Mouse (Mus musculus): ENCODE measurements at regions not wholly inside any gene's neighbourhood (a gene's known extent, or its start where the extent isn't known, plus 50 kb on each side); places are given as distances from the start of the nearest gene placed in this dataset.
"Not testable (repeated sequence)": the region's sequence is repeated elsewhere in the genome, so short reads cannot be mapped to it uniquely, and the experiment has no call there.

DNA sequence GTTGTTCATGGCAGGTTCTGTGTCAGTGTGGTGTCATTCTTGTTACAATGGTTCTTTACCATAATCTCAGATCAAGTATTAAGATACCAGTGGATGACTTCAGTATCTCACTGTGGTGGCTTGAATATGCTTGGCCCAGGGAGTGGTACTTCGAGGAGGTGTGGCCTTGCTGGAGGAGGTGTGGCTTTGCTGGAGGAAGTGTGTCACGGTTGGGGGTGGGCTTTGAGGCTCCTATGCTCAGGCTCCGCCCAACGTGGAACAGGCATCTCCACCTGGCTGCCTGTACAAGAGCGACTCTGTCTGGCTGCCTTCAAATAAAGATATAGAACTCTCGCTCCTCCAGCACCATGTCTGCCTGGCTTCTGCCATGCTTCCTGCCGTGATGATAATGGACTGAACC is 63.6 kb downstream of the Cd2 start:
- H3K9ac ChIP-seq (replicated peaks; ENCODE audit: low read length): no peak overlapping the region
- no peaks in the 10 kb centered on the region for H3K4me1 ChIP-seq (ENCODE audit: control insufficient read depth, insufficient read depth, low read length)
- H3K9me3 ChIP-seq (ENCODE audit: control insufficient read depth, low read length): no peaks in the 10 kb centered on the region
- no peak; the same call in 1 of the 2 replicates for ATAC-seq (ENCODE audit: low FRiP score, low TSS enrichment)
- H3K27ac ChIP-seq (replicated peaks; ENCODE audit: low read depth, low read length): no peak overlapping the region
- H3K4me3 ChIP-seq (replicated peaks; ENCODE audit: low read depth, low read length): no peak overlapping the region
- H3K36me3 ChIP-seq (ENCODE audit: control insufficient read depth, insufficient read depth, low read length): no peaks in the 10 kb centered on the region
- no peak overlapping the region for H3K4me2 ChIP-seq (ENCODE audit: low read length)
- DNase-seq: no peak
- H3K27me3 ChIP-seq (ENCODE audit: control insufficient read depth, insufficient read depth, low read length): no peaks in the 10 kb centered on the region
- WGBS: 85% methylated on average over 7 of the region's 7 CpGs

DNA sequence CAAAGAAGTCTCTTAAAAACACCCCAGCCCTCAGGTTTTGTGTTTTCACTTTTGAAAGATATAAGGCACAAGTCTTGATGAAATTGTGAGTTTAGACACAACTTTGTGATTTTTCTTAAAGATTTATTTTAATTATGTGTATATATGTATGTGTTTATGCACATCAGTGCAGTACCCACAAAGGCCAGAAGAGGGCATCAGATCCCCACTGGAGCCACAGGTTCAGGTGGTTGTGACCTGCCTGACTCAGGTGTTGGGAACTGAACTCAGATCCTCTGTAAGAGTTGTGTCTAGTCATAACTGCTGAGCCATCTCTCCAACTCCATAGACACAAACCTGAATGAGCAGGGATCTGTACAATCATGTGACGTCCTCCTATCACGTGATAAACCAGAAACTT is 67.8 kb downstream of the Cd2 start:
- 92% methylated on average over 2 of the region's 2 CpGs for WGBS
- no peak overlapping the region for H3K4me3 ChIP-seq (replicated peaks; ENCODE audit: low read depth, low read length)
- no peak overlapping the region for H3K4me2 ChIP-seq (ENCODE audit: low read length)
- H3K27me3 ChIP-seq (ENCODE audit: control insufficient read depth, insufficient read depth, low read length): no peaks in the 10 kb centered on the region
- no peaks in the 10 kb centered on the region for H3K4me1 ChIP-seq (ENCODE audit: control insufficient read depth, insufficient read depth, low read length)
- H3K9me3 ChIP-seq (ENCODE audit: control insufficient read depth, low read length): no peaks in the 10 kb centered on the region
- no peak for DNase-seq
- H3K36me3 ChIP-seq (ENCODE audit: control insufficient read depth, insufficient read depth, low read length): no peaks in the 10 kb centered on the region
- no peak overlapping the region for H3K9ac ChIP-seq (replicated peaks; ENCODE audit: low read length)
- no peak overlapping the region for H3K27ac ChIP-seq (replicated peaks; ENCODE audit: low read depth, low read length)
- ATAC-seq (ENCODE audit: low FRiP score, low TSS enrichment): no peak

DNA sequence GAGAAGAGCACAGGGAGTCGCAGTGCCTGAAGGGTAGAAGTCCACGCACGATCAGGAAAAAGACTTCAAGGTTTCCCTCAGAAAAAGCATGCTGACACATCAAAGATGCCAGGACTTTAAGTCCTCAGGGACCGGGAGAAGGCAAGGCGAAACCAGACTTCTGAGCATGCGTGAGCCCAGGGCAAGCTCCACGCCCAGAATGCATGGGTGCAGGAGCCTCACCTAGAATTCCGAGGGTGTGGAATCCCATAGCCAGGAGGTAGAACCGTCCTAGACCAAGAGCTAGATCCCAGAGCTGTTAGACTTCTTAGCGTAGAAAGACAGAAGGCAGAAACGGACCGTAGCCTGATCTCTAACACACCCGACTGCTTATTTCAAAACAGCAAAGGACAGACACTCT is 71.0 kb downstream of the Cd2 start:
- Histone ChIP-seq H3K4me1 (ENCODE audit: control insufficient read depth, insufficient read depth, low read length) (peaks cover 19% of the 10 kb centered on the region), H3K4me3 (replicated peaks; ENCODE audit: low read depth, low read length) (no peak overlapping the region), H3K4me2 (ENCODE audit: low read length) (no peak overlapping the region), H3K36me3 (ENCODE audit: control insufficient read depth, insufficient read depth, low read length) (no peaks in the 10 kb centered on the region), H3K9me3 (ENCODE audit: control insufficient read depth, low read length) (no peaks in the 10 kb centered on the region), H3K27ac (replicated peaks; ENCODE audit: low read depth, low read length) (no peak overlapping the region), H3K27me3 (ENCODE audit: control insufficient read depth, insufficient read depth, low read length) (no peaks in the 10 kb centered on the region), H3K9ac (replicated peaks; ENCODE audit: low read length) (no peak overlapping the region)
- ATAC-seq (ENCODE audit: low FRiP score, low TSS enrichment) (no peak), DNase-seq (no peak)
- WGBS: 82% methylated on average over 13 of the region's 13 CpGs

- no peaks in the 10 kb centered on the region for H3K9me3 ChIP-seq (ENCODE audit: control insufficient read depth, low read length)
These were observed 74.6 kb downstream of the Cd2 start for GRCm38 (mm10) chr3:101213212-101213562.

GRCm38 (mm10) chr3:101212403-101213211 is 75.1 kb downstream of the Cd2 start:
- Histone ChIP-seq H3K4me1 (ENCODE audit: control insufficient read depth, insufficient read depth, low read length) (peaks cover 22% of the 10 kb centered on the region), H3K9ac (replicated peaks; ENCODE audit: low read length) (0 out of 2 replicates have a peak overlapping the region, but pooled peaks have one; percentile 37), H3K4me2 (ENCODE audit: low read length) (no peak overlapping the region), H3K4me3 (replicated peaks; ENCODE audit: low read depth, low read length) (no peak overlapping the region), H3K27ac (replicated peaks; ENCODE audit: low read depth, low read length) (peak overlapping the region; percentile 77), H3K9me3 (ENCODE audit: control insufficient read depth, low read length) (no peaks in the 10 kb centered on the region), H3K27me3 (ENCODE audit: control insufficient read depth, insufficient read depth, low read length) (no peaks in the 10 kb centered on the region), H3K36me3 (ENCODE audit: control insufficient read depth, insufficient read depth, low read length) (no peaks in the 10 kb centered on the region)
- 1% methylated on average over 12 of the region's 12 CpGs for WGBS
- ATAC-seq (ENCODE audit: low FRiP score, low TSS enrichment): peak; percentile 79
- DNase-seq: peak; percentile 64

More at GRCm38 (mm10) chr3:101213212-101213562, 74.6 kb downstream of the Cd2 start:
- Histone ChIP-seq H3K27me3 (ENCODE audit: control insufficient read depth, insufficient read depth, low read length) (no peaks in the 10 kb centered on the region), H3K9ac (replicated peaks; ENCODE audit: low read length) (no peak overlapping the region), H3K4me3 (replicated peaks; ENCODE audit: low read depth, low read length) (no peak overlapping the region), H3K4me1 (ENCODE audit: control insufficient read depth, insufficient read depth, low read length) (peaks cover 22% of the 10 kb centered on the region), H3K36me3 (ENCODE audit: control insufficient read depth, insufficient read depth, low read length) (no peaks in the 10 kb centered on the region), H3K27ac (replicated peaks; ENCODE audit: low read depth, low read length) (peak overlapping the region; percentile 77), H3K4me2 (ENCODE audit: low read length) (no peak overlapping the region)
- DNase-seq: no peak
- ATAC-seq (ENCODE audit: low FRiP score, low TSS enrichment): 0 out of 2 replicates have a peak, but pooled peaks have one; percentile 16
- WGBS: 53% methylated on average over 4 of the region's 4 CpGs

DNA sequence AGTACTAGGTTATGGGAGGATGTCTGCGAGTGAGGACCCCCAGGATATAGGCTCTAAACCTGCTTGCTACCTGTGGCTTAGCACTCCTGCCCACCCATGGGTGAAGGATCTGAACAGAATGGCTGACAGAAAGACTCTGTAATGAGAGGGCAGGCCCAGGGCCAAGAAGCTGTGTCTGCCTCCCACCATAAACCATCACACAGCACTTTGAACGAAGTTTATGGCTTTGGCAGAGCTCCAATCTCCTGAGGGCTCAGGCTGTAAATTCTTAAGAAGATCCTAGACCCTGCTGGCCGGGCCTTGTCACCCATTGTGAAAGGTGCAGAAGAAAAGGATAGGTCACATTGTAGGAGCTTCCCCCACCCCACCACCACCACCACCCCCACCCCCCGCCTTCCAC is 75.8 kb downstream of the Cd2 start:
- Histone ChIP-seq H3K27ac (replicated peaks; ENCODE audit: low read depth, low read length) (peak overlapping the region; percentile 77), H3K9ac (replicated peaks; ENCODE audit: low read length) (no peak overlapping the region), H3K9me3 (ENCODE audit: control insufficient read depth, low read length) (no peaks in the 10 kb centered on the region), H3K4me2 (ENCODE audit: low read length) (no peak overlapping the region), H3K36me3 (ENCODE audit: control insufficient read depth, insufficient read depth, low read length) (no peaks in the 10 kb centered on the region), H3K27me3 (ENCODE audit: control insufficient read depth, insufficient read depth, low read length) (no peaks in the 10 kb centered on the region), H3K4me1 (ENCODE audit: control insufficient read depth, insufficient read depth, low read length) (peaks cover 22% of the 10 kb centered on the region), H3K4me3 (replicated peaks; ENCODE audit: low read depth, low read length) (no peak overlapping the region)
- ATAC-seq (ENCODE audit: low FRiP score, low TSS enrichment) (no peak), DNase-seq (peak; percentile 58)
- WGBS: 58% methylated on average over 4 of the region's 4 CpGs

DNA sequence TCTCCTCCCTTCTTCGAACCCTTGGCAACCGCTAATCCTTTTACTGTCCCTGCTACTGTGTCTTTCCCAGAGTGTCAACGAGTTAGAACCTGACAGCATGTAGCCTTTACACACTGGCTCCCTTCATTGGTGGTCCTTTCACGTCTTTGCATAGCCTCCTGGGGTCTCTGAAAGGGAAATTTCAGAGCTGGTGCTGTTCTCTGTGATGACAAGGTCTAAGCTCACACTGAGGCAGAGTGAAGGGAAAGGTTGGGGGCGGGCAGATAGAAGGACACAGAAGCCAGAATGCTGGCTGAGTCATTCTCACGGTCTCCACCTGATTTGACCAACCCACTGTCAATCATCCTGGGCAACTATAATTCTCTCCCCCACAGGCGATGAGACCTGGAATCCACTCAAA is 78.2 kb downstream of the Cd2 start:
- no peak overlapping the region for H3K27ac ChIP-seq (replicated peaks; ENCODE audit: low read depth, low read length)
- no peaks in the 10 kb centered on the region for H3K9me3 ChIP-seq (ENCODE audit: control insufficient read depth, low read length)
- ATAC-seq (ENCODE audit: low FRiP score, low TSS enrichment) (peak; percentile 35), DNase-seq (peak; percentile 64)
- H3K9ac ChIP-seq (replicated peaks; ENCODE audit: low read length): no peak overlapping the region
- H3K4me3 ChIP-seq (replicated peaks; ENCODE audit: low read depth, low read length): no peak overlapping the region
- WGBS: 33% methylated on average over 7 of the region's 7 CpGs
- no peaks in the 10 kb centered on the region for H3K36me3 ChIP-seq (ENCODE audit: control insufficient read depth, insufficient read depth, low read length)
- H3K27me3 ChIP-seq (ENCODE audit: control insufficient read depth, insufficient read depth, low read length): no peaks in the 10 kb centered on the region
- peaks cover 22% of the 10 kb centered on the region for H3K4me1 ChIP-seq (ENCODE audit: control insufficient read depth, insufficient read depth, low read length)
- H3K4me2 ChIP-seq (ENCODE audit: low read length): no peak overlapping the region

- Histone ChIP-seq H3K4me2 (ENCODE audit: low read length) (no peak overlapping the region), H3K27me3 (ENCODE audit: control insufficient read depth, insufficient read depth, low read length) (no peaks in the 10 kb centered on the region), H3K27ac (replicated peaks; ENCODE audit: low read depth, low read length) (no peak overlapping the region), H3K4me1 (ENCODE audit: control insufficient read depth, insufficient read depth, low read length) (peaks cover 22% of the 10 kb centered on the region), H3K9ac (replicated peaks; ENCODE audit: low read length) (no peak overlapping the region), H3K9me3 (ENCODE audit: control insufficient read depth, low read length) (no peaks in the 10 kb centered on the region), H3K36me3 (ENCODE audit: control insufficient read depth, insufficient read depth, low read length) (no peaks in the 10 kb centered on the region), H3K4me3 (replicated peaks; ENCODE audit: low read depth, low read length) (no peak overlapping the region)
- no peak for ATAC-seq (ENCODE audit: low FRiP score, low TSS enrichment)
- no peak for DNase-seq
- 81% methylated on average over 12 of the region's 12 CpGs for WGBS
These were observed 79.0 kb downstream of the Cd2 start for GRCm38 (mm10) chr3:101208751-101209150.

DNA sequence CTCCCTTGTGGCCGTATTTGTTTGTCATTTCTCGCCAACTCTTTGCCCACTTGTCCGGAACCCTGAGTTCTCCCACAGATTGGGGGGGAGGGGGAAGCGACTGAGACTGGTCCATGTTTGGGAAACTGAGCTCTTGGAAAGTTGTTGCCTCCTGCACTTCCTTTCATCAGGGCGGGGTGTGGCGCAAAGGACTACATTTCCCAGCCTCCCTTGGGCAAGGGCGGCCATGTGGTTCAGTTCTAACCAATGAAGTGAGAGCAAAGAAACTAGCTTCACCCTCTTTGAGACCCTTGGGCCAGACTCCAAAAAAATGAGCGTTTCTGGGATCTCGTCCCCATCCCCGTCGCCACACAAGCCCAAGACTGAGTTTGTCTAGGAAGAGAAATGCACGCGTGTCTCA is 81.6 kb downstream of the Cd2 start:
- H3K4me2 ChIP-seq (ENCODE audit: low read length); H3K9me3 ChIP-seq (ENCODE audit: control insufficient read depth, low read length); H3K36me3 ChIP-seq (ENCODE audit: control insufficient read depth, insufficient read depth, low read length); DNase-seq; H3K4me3 ChIP-seq (replicated peaks; ENCODE audit: low read depth, low read length); H3K4me1 ChIP-seq (ENCODE audit: control insufficient read depth, insufficient read depth, low read length); H3K27me3 ChIP-seq (ENCODE audit: control insufficient read depth, insufficient read depth, low read length); ATAC-seq (ENCODE audit: low FRiP score, low TSS enrichment); H3K9ac ChIP-seq (replicated peaks; ENCODE audit: low read length); H3K27ac ChIP-seq (replicated peaks; ENCODE audit: low read depth, low read length): not testable (repeated sequence)
- 97% methylated on average over 13 of the region's 13 CpGs for WGBS

Measured in midbrain, embryonic 14.5 days (tissue).